Mouse (Mus musculus): ENCODE measurements around the gene Babam2. TPM values are rescaled to one million over a fixed set of nuclear protein-coding genes. Genes with fewer than 3 reads are reported as not detected.

Babam2 gene
- total and polyA plus RNA-seq, 2 experiments from 2014 or later = 31.2 to 66.2 TPM

GRCm38 (mm10) chr5:32122363-32122762 lies 424.9 kb downstream of the Babam2 start:
- DNase-seq (ENCODE audit: low spot score) (no peak), ATAC-seq (no peak)
- Histone ChIP-seq H3K9ac (replicated peaks; ENCODE audit: low read length) (no peak overlapping the region), H3K27me3 (ENCODE audit: insufficient read depth, low read length) (no peaks in the 10 kb centered on the region), H3K27ac (no peak overlapping the region), H3K4me1 (ENCODE audit: insufficient read depth, low read length) (no peaks in the 10 kb centered on the region), H3K4me2 (ENCODE audit: low read depth, low read length) (no peak overlapping the region), H3K9me3 (ENCODE audit: low read length) (no peaks in the 10 kb centered on the region), H3K4me3 (ENCODE audit: low read length) (no peak overlapping the region), H3K36me3 (ENCODE audit: insufficient read depth, low read length) (no peaks in the 10 kb centered on the region)
- 73% methylated on average over 5 of the region's 5 CpGs for WGBS
- TF ChIP-seq CTCF (IDR thresholded peaks at IDR 0.05; ENCODE audit: low read depth) = no peak

DNA sequence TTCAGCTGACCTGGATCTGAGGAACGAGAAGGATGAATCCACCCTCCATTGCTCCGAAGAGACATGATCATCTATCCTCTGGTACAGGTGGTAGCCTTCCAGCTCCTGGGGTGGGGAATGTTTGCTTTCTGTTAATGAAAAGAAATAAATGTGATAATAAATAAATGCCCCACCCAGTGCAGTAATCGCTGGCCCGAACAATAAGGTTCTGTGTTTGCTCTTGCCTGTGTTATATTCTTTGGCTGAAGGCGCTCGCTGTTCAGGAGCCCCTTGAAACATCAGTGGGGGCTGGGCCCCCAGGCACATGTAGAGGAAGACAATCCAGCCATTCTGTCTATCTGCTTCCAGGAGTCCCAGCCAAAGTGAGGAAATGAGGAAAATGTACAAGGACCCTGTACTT lies 427.5 kb downstream of the Babam2 start:
- H3K4me2 ChIP-seq (ENCODE audit: low read depth, low read length) = no peak overlapping the region
- no peak overlapping the region for H3K9ac ChIP-seq (replicated peaks; ENCODE audit: low read length)
- no peak overlapping the region for H3K27ac ChIP-seq
- no peaks in the 10 kb centered on the region for H3K36me3 ChIP-seq (ENCODE audit: insufficient read depth, low read length)
- ATAC-seq (no peak), DNase-seq (ENCODE audit: low spot score) (no peak)
- WGBS = 82% methylated on average over 6 of the region's 6 CpGs
- no peaks in the 10 kb centered on the region for H3K9me3 ChIP-seq (ENCODE audit: low read length)
- H3K4me3 ChIP-seq (ENCODE audit: low read length) = no peak overlapping the region
- no peaks in the 10 kb centered on the region for H3K27me3 ChIP-seq (ENCODE audit: insufficient read depth, low read length)
- no peaks in the 10 kb centered on the region for H3K4me1 ChIP-seq (ENCODE audit: insufficient read depth, low read length)
- no peak for TF ChIP-seq CTCF (IDR thresholded peaks at IDR 0.05; ENCODE audit: low read depth)

GRCm38 (mm10) chr5:32127226-32127625 lies 429.7 kb downstream of the Babam2 start:
- DNase-seq (ENCODE audit: low spot score) = no peak
- Histone ChIP-seq H3K36me3 (ENCODE audit: insufficient read depth, low read length) (no peaks in the 10 kb centered on the region), H3K4me1 (ENCODE audit: insufficient read depth, low read length) (no peaks in the 10 kb centered on the region), H3K9me3 (ENCODE audit: low read length) (no peaks in the 10 kb centered on the region), H3K4me3 (ENCODE audit: low read length) (no peak overlapping the region), H3K27ac (no peak overlapping the region), H3K27me3 (ENCODE audit: insufficient read depth, low read length) (peaks cover 11% of the 10 kb centered on the region; the same call in 1 of the 2 replicates), H3K9ac (replicated peaks; ENCODE audit: low read length) (no peak overlapping the region), H3K4me2 (ENCODE audit: low read depth, low read length) (no peak overlapping the region)
- 48% methylated on average over 3 of the region's 3 CpGs for WGBS
- no peak for TF ChIP-seq CTCF (IDR thresholded peaks at IDR 0.05; ENCODE audit: low read depth)
- no peak for ATAC-seq

GRCm38 (mm10) chr5:32127927-32128326 lies 430.4 kb downstream of the Babam2 start:
- no peak for TF ChIP-seq CTCF (IDR thresholded peaks at IDR 0.05; ENCODE audit: low read depth)
- H3K4me3 ChIP-seq (ENCODE audit: low read length) = no peak overlapping the region
- H3K4me1 ChIP-seq (ENCODE audit: insufficient read depth, low read length) = no peaks in the 10 kb centered on the region
- no peaks in the 10 kb centered on the region for H3K9me3 ChIP-seq (ENCODE audit: low read length)
- H3K27ac ChIP-seq = no peak overlapping the region
- H3K4me2 ChIP-seq (ENCODE audit: low read depth, low read length) = no peak overlapping the region
- H3K27me3 ChIP-seq (ENCODE audit: insufficient read depth, low read length) = peaks cover 11% of the 10 kb centered on the region; the same call in 1 of the 2 replicates
- ATAC-seq (no peak), DNase-seq (ENCODE audit: low spot score) (no peak)
- WGBS = 51% methylated on average over 3 of the region's 3 CpGs
- H3K9ac ChIP-seq (replicated peaks; ENCODE audit: low read length) = no peak overlapping the region
- no peaks in the 10 kb centered on the region for H3K36me3 ChIP-seq (ENCODE audit: insufficient read depth, low read length)

- ATAC-seq = peak; percentile 36; the same call in 1 of the 2 replicates
These were observed 435.6 kb downstream of the Babam2 start for GRCm38 (mm10) chr5:32132971-32133501.

GRCm38 (mm10) chr5:32133549-32134004 lies 436.1 kb downstream of the Babam2 start:
- Histone ChIP-seq H3K36me3 (ENCODE audit: insufficient read depth, low read length) (no peaks in the 10 kb centered on the region), H3K27me3 (ENCODE audit: insufficient read depth, low read length) (peaks cover 11% of the 10 kb centered on the region; the same call in 1 of the 2 replicates), H3K4me1 (ENCODE audit: insufficient read depth, low read length) (peaks cover 3% of the 10 kb centered on the region; the same call in 1 of the 2 replicates), H3K27ac (peak overlapping the region; percentile 75), H3K4me3 (ENCODE audit: low read length) (peak overlapping the region; percentile 63), H3K9me3 (ENCODE audit: low read length) (no peaks in the 10 kb centered on the region), H3K9ac (replicated peaks; ENCODE audit: low read length) (peak overlapping the region; percentile 57), H3K4me2 (ENCODE audit: low read depth, low read length) (peak overlapping the region; percentile 97)
- DNase-seq (ENCODE audit: low spot score) = peak; percentile 46
- no peak for ATAC-seq
- TF ChIP-seq CTCF (IDR thresholded peaks at IDR 0.05; ENCODE audit: low read depth) = no peak
- under 1% methylated on average over 20 of the region's 20 CpGs for WGBS

More at GRCm38 (mm10) chr5:32132971-32133501, 435.6 kb downstream of the Babam2 start:
- H3K4me1 ChIP-seq (ENCODE audit: insufficient read depth, low read length) = peaks cover 3% of the 10 kb centered on the region; the same call in 1 of the 2 replicates
- DNase-seq (ENCODE audit: low spot score) = peak; percentile 66
- peak overlapping the region; percentile 75 for H3K27ac ChIP-seq
- H3K9ac ChIP-seq (replicated peaks; ENCODE audit: low read length) = peak overlapping the region; percentile 57
- H3K36me3 ChIP-seq (ENCODE audit: insufficient read depth, low read length) = no peaks in the 10 kb centered on the region
- under 1% methylated on average over 43 of the region's 48 CpGs for WGBS
- H3K4me2 ChIP-seq (ENCODE audit: low read depth, low read length) = peak overlapping the region; percentile 97
- H3K4me3 ChIP-seq (ENCODE audit: low read length) = peak overlapping the region; percentile 63
- no peaks in the 10 kb centered on the region for H3K9me3 ChIP-seq (ENCODE audit: low read length)
- TF ChIP-seq CTCF (IDR thresholded peaks at IDR 0.05; ENCODE audit: low read depth) = no peak
- H3K27me3 ChIP-seq (ENCODE audit: insufficient read depth, low read length) = peaks cover 11% of the 10 kb centered on the region; the same call in 1 of the 2 replicates
